Mouse (Mus musculus): ENCODE results near the gene Mcat. TPM values are rescaled to one million over a fixed set of nuclear protein-coding genes. Genes with fewer than 3 reads are reported as not detected.
A peak's percentile ranks its signal among the peaks of the same experiment; 100 is the strongest.

Gene Mcat
- polyA plus RNA-seq, 1 experiment, result 28.1 TPM

GRCm38 (mm10) chr15:83560941-83561477 lies 2.6 kb downstream of the Mcat start:
- no peak overlapping the region for H3K9ac ChIP-seq (ENCODE audit: low read depth, poor library complexity, severe bottlenecking)
- no peaks in the 10 kb centered on the region for H3K9me3 ChIP-seq (replicated peaks; ENCODE audit: control insufficient read depth, insufficient read depth, low read length, poor library complexity, severe bottlenecking)
- no peak overlapping the region for H3K4me3 ChIP-seq (ENCODE audit: low read depth, low read length)
- H3K36me3 ChIP-seq (ENCODE audit: control insufficient read depth, insufficient read depth, low read length, poor library complexity, severe bottlenecking), result no peaks in the 10 kb centered on the region
- H3K4me1 ChIP-seq (ENCODE audit: control insufficient read depth, insufficient read depth, low read length), result peaks cover 2% of the 10 kb centered on the region
- no peaks in the 10 kb centered on the region for H3K27me3 ChIP-seq (ENCODE audit: control insufficient read depth, insufficient read depth, low read length, poor library complexity, severe bottlenecking)
- no peak overlapping the region for H3K27ac ChIP-seq (ENCODE audit: insufficient read depth, low read length)
- TF ChIP-seq POLR2A (IDR thresholded peaks at IDR 0.05; ENCODE audit: insufficient read depth, low read length), result no peak
- no peak for TF ChIP-seq CTCF (IDR thresholded peaks at IDR 0.05; ENCODE audit: low read depth, low read length)
- TF ChIP-seq EP300 (IDR thresholded peaks at IDR 0.05; ENCODE audit: insufficient read depth, low read depth, low read length), result no peak

DNA sequence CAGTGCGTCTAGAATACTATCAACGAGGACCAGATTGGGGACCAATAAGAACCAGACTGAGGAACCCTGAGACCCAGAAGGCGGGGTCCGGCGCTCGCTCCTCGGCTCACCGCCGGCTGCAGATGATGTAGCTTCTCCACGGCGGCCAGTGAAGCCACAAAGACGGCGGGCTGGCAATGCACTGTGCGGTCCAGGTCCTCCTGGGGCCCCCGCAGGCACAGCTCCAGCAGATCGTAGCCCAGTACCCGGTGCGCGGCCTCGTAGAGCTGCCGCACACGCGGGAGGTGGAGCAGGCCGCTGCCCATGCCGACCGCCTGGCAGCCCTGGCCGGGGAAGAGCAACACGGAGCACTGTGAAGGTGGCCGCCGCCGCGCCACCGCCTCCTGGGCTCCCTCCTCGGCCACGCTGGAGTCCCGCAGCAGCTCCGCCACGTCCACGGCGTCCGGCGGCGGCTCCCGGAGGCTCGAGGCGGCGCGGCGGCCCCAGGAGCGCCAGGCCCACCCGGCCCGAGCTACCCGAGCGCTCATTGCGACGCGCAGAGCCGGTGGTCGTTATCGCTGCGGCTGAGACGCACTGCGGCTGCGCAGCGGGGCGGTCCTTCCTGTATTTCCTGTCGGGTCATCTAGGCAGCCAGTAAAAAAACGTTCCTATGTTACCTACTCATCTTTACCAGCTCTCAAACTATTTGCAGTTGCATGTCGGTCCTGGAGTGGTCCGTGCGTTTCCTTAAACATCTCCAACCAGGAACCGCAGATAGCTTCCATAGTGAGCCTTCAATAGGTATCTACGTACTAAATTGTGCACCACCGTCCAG lies 8.2 kb downstream of the Mcat start:
- peak overlapping the region; percentile 88 for H3K4me3 ChIP-seq (ENCODE audit: low read depth, low read length)
- H3K9me3 ChIP-seq (replicated peaks; ENCODE audit: control insufficient read depth, insufficient read depth, low read length, poor library complexity, severe bottlenecking), result no peaks in the 10 kb centered on the region
- no peaks in the 10 kb centered on the region for H3K4me1 ChIP-seq (ENCODE audit: control insufficient read depth, insufficient read depth, low read length)
- H3K9ac ChIP-seq (ENCODE audit: low read depth, poor library complexity, severe bottlenecking), result peak overlapping the region; percentile 81
- TF ChIP-seq POLR2A (IDR thresholded peaks at IDR 0.05; ENCODE audit: insufficient read depth, low read length) (peak; percentile 42), EP300 (IDR thresholded peaks at IDR 0.05; ENCODE audit: insufficient read depth, low read depth, low read length) (no peak), CTCF (IDR thresholded peaks at IDR 0.05; ENCODE audit: low read depth, low read length) (no peak)
- peak overlapping the region; percentile 46 for H3K27ac ChIP-seq (ENCODE audit: insufficient read depth, low read length)
- H3K36me3 ChIP-seq (ENCODE audit: control insufficient read depth, insufficient read depth, low read length, poor library complexity, severe bottlenecking), result peaks cover 4% of the 10 kb centered on the region; the same call in 1 of the 2 replicates
- H3K27me3 ChIP-seq (ENCODE audit: control insufficient read depth, insufficient read depth, low read length, poor library complexity, severe bottlenecking), result no peaks in the 10 kb centered on the region

GRCm38 (mm10) chr15:83553831-83554230 lies 9.8 kb downstream of the Mcat start:
- Histone ChIP-seq H3K27me3 (ENCODE audit: control insufficient read depth, insufficient read depth, low read length, poor library complexity, severe bottlenecking) (no peaks in the 10 kb centered on the region), H3K9ac (ENCODE audit: low read depth, poor library complexity, severe bottlenecking) (no peak overlapping the region), H3K36me3 (ENCODE audit: control insufficient read depth, insufficient read depth, low read length, poor library complexity, severe bottlenecking) (peaks cover 4% of the 10 kb centered on the region; the same call in 1 of the 2 replicates), H3K27ac (ENCODE audit: insufficient read depth, low read length) (no peak overlapping the region), H3K4me3 (ENCODE audit: low read depth, low read length) (no peak overlapping the region), H3K9me3 (replicated peaks; ENCODE audit: control insufficient read depth, insufficient read depth, low read length, poor library complexity, severe bottlenecking) (no peaks in the 10 kb centered on the region), H3K4me1 (ENCODE audit: control insufficient read depth, insufficient read depth, low read length) (no peaks in the 10 kb centered on the region)
- no peak for TF ChIP-seq EP300 (IDR thresholded peaks at IDR 0.05; ENCODE audit: insufficient read depth, low read depth, low read length)
- no peak for TF ChIP-seq POLR2A (IDR thresholded peaks at IDR 0.05; ENCODE audit: insufficient read depth, low read length)

DNA sequence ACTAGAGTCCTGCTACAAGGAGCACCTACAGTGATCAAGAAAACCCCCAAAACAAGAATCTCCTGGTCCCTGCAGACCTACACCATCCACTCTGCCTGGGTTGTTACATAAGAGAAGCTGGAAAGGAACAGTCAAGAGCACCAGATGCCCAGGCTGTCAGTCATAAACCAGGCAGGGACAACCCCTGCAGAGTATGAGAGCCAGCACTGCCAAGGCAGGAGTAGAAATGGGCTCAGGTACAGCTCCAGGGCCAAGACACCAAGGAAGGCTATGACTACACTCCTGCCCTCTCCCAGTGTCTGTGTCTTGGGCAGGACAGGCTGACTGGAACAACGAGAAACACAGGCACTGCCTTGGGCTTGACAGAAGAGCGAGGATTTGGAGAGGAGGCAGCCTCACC lies 13.4 kb downstream of the Mcat start:
- no peaks in the 10 kb centered on the region for H3K27me3 ChIP-seq (ENCODE audit: control insufficient read depth, insufficient read depth, low read length, poor library complexity, severe bottlenecking)
- H3K27ac ChIP-seq (ENCODE audit: insufficient read depth, low read length), result no peak overlapping the region
- H3K4me1 ChIP-seq (ENCODE audit: control insufficient read depth, insufficient read depth, low read length), result no peaks in the 10 kb centered on the region
- H3K9ac ChIP-seq (ENCODE audit: low read depth, poor library complexity, severe bottlenecking), result no peak overlapping the region
- peaks cover 12% of the 10 kb centered on the region for H3K36me3 ChIP-seq (ENCODE audit: control insufficient read depth, insufficient read depth, low read length, poor library complexity, severe bottlenecking)
- TF ChIP-seq CTCF (IDR thresholded peaks at IDR 0.05; ENCODE audit: low read depth, low read length), result no peak
- TF ChIP-seq POLR2A (IDR thresholded peaks at IDR 0.05; ENCODE audit: insufficient read depth, low read length), result no peak
- TF ChIP-seq EP300 (IDR thresholded peaks at IDR 0.05; ENCODE audit: insufficient read depth, low read depth, low read length), result no peak
- no peak overlapping the region for H3K4me3 ChIP-seq (ENCODE audit: low read depth, low read length)
- no peaks in the 10 kb centered on the region for H3K9me3 ChIP-seq (replicated peaks; ENCODE audit: control insufficient read depth, insufficient read depth, low read length, poor library complexity, severe bottlenecking)

DNA sequence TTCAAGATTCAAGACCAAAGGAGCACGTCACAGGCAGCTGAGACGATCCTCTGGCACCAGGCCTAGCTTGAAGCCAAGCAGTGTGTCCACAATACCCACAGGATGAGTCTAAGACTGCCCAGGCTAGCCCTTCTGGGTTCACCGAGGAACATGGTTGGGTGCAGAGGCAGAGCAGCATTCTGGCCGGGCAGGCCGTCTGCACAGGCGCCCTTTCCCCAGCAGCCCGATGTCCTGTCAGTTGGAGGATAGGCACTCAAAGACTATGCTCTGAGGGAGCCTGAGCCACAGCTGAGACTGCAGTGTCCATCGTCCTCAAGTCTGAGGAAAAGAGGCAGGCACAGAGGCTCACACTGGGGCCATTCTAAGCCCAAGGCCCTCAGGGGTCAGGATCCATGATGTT lies 16.4 kb downstream of the Mcat start:
- Histone ChIP-seq H3K4me1 (ENCODE audit: control insufficient read depth, insufficient read depth, low read length) (no peaks in the 10 kb centered on the region), H3K36me3 (ENCODE audit: control insufficient read depth, insufficient read depth, low read length, poor library complexity, severe bottlenecking) (peaks cover 12% of the 10 kb centered on the region), H3K27ac (ENCODE audit: insufficient read depth, low read length) (no peak overlapping the region), H3K9me3 (replicated peaks; ENCODE audit: control insufficient read depth, insufficient read depth, low read length, poor library complexity, severe bottlenecking) (no peaks in the 10 kb centered on the region), H3K4me3 (ENCODE audit: low read depth, low read length) (no peak overlapping the region), H3K9ac (ENCODE audit: low read depth, poor library complexity, severe bottlenecking) (no peak overlapping the region), H3K27me3 (ENCODE audit: control insufficient read depth, insufficient read depth, low read length, poor library complexity, severe bottlenecking) (no peaks in the 10 kb centered on the region)
- TF ChIP-seq CTCF (IDR thresholded peaks at IDR 0.05; ENCODE audit: low read depth, low read length) (no peak), EP300 (IDR thresholded peaks at IDR 0.05; ENCODE audit: insufficient read depth, low read depth, low read length) (no peak), POLR2A (IDR thresholded peaks at IDR 0.05; ENCODE audit: insufficient read depth, low read length) (no peak)

DNA sequence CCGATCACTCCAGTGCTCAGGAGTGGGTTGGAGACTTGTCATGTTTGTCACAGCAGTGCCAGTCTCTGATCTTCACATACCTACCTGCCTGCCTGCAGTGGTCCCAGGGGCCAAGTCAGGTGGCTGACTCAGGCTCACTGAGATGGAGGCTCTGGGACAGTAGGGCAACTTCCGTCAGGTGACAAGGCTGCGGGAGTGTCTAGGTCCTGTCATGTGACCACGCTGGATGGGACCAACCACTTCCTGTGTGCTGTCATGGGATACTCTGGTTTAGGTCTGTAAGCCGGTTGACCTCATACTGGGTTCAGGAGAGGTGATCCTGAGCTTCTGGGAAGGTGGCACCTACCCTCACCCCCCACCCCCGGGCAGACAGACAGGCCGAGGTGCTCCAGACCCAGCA lies 17.6 kb downstream of the Mcat start:
- no peaks in the 10 kb centered on the region for H3K9me3 ChIP-seq (replicated peaks; ENCODE audit: control insufficient read depth, insufficient read depth, low read length, poor library complexity, severe bottlenecking)
- H3K36me3 ChIP-seq (ENCODE audit: control insufficient read depth, insufficient read depth, low read length, poor library complexity, severe bottlenecking), result peaks cover 8% of the 10 kb centered on the region
- H3K27ac ChIP-seq (ENCODE audit: insufficient read depth, low read length), result no peak overlapping the region
- H3K9ac ChIP-seq (ENCODE audit: low read depth, poor library complexity, severe bottlenecking), result no peak overlapping the region
- TF ChIP-seq EP300 (IDR thresholded peaks at IDR 0.05; ENCODE audit: insufficient read depth, low read depth, low read length), result no peak
- TF ChIP-seq CTCF (IDR thresholded peaks at IDR 0.05; ENCODE audit: low read depth, low read length), result no peak
- no peak for TF ChIP-seq POLR2A (IDR thresholded peaks at IDR 0.05; ENCODE audit: insufficient read depth, low read length)
- no peaks in the 10 kb centered on the region for H3K27me3 ChIP-seq (ENCODE audit: control insufficient read depth, insufficient read depth, low read length, poor library complexity, severe bottlenecking)
- no peak overlapping the region for H3K4me3 ChIP-seq (ENCODE audit: low read depth, low read length)
- no peaks in the 10 kb centered on the region for H3K4me1 ChIP-seq (ENCODE audit: control insufficient read depth, insufficient read depth, low read length)

All from ES-Bruce4 (cell line).